In genomic region chr17:14316536-14316935, GRCm38 (mm10) we compare ENCODE assay signal across 17 mouse cellular contexts. TPM values are rescaled to one million over a fixed set of nuclear protein-coding genes. Genes with fewer than 3 reads are reported as not detected.
"Had no signal": no experiment of that assay in that cellular context is flagged by ENCODE, and none has a peak within 500 bp of the region (broad histone marks: within the 10 kb centered on the region; RNA-seq: fewer than 3 reads in every experiment).

No protein-coding gene starts in this region.

- H3K4me1 ChIP-seq: liver, embryonic 15.5 days; lung, embryonic 15.5 days; megakaryocyte, embryonic 14.5 days; midbrain, embryonic 13.5 days; midbrain, embryonic 15.5 days; neural tube, embryonic 12.5 days; stomach, embryonic 15.5 days had no signal

- H3K4me3 ChIP-seq: liver, embryonic 15.5 days; lung, embryonic 15.5 days; megakaryocyte, embryonic 14.5 days; midbrain, embryonic 13.5 days; midbrain, embryonic 15.5 days; neural tube, embryonic 12.5 days; stomach, embryonic 15.5 days had no signal

- H3K36me3 ChIP-seq: liver, embryonic 15.5 days; lung, embryonic 15.5 days; midbrain, embryonic 13.5 days; midbrain, embryonic 15.5 days; neural tube, embryonic 12.5 days; stomach, embryonic 15.5 days had no signal

- H3K27me3 ChIP-seq: liver, embryonic 15.5 days; lung, embryonic 15.5 days; megakaryocyte, embryonic 14.5 days; midbrain, embryonic 13.5 days; midbrain, embryonic 15.5 days; neural tube, embryonic 12.5 days; stomach, embryonic 15.5 days had no signal

- DNase-seq: liver, postnatal 0 days; lung, adult 2 months; lung, postnatal 14 days; lung, postnatal 36 days; right cerebral cortex, postnatal 14 days; thymus, adult 2 months; thymus, postnatal 25 days; thymus, postnatal 4 days had no signal

- H3K9me3 ChIP-seq: liver, embryonic 15.5 days; lung, embryonic 15.5 days; megakaryocyte, embryonic 14.5 days; midbrain, embryonic 13.5 days; midbrain, embryonic 15.5 days; neural tube, embryonic 12.5 days; stomach, embryonic 15.5 days had no signal

- H3K27ac ChIP-seq: liver, embryonic 15.5 days; lung, embryonic 15.5 days; macrophage; midbrain, embryonic 13.5 days; midbrain, embryonic 15.5 days; neural tube, embryonic 12.5 days; stomach, embryonic 15.5 days; stomach, postnatal 0 days had no signal

RNA-seq across cellular contexts. Expression of gene Smoc2, which starts 37.2 kb away (rescaled TPM):
- polyA plus RNA-seq: macrophage had no signal
